Mouse (Mus musculus): ENCODE measurements around the gene Rnase2b.

DNA sequence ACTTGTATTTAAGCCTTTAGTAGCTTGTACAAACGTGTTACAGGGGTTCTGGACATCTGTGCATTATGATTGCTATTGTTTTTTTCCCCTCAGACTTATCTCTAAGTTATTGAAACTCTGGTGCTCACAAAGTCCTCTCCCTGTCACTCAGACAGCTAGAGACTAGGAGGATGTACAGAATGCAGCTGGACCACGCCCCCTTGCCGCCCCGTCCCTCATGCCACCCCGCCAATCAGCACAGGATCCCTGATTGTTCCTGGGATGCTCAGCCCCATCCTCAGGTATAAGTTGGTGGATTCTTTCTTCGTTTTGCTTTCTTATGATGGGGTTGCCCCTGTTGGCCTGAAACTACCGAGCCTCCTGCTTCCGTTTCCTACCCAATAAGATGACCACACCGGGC lies 48.6 kb upstream of the Rnase2b start:
- TF ChIP-seq CTCF (IDR thresholded peaks at IDR 0.05; ENCODE audit: low read depth, low read length) (no peak), POLR2A (IDR thresholded peaks at IDR 0.05; ENCODE audit: borderline replicate concordance, low read depth, low read length) (no peak)

Measured in bone marrow macrophage, adult 2 months (primary cell).